Mouse (Mus musculus): ENCODE results near the gene Eme1. TPM values are rescaled to one million over a fixed set of nuclear protein-coding genes. Genes with fewer than 3 reads are reported as not detected.
A peak's percentile ranks its signal among the peaks of the same experiment; 100 is the strongest.

Gene Eme1
- polyA plus RNA-seq, 1 experiment from 2014 or later = 26.4 TPM

- no peak for ATAC-seq (ENCODE audit: insufficient number of reproducible peaks, insufficient read depth, low FRiP score, low TSS enrichment, low read depth)
These were observed 9.1 kb downstream of the Eme1 start for GRCm38 (mm10) chr11:94644461-94645219.

GRCm38 (mm10) chr11:94634431-94634830, 19.3 kb downstream of the Eme1 start:
- Histone ChIP-seq H3K9me3 (no peaks in the 10 kb centered on the region), H3K27me3 (no peaks in the 10 kb centered on the region), H3K4me1 (peaks cover 13% of the 10 kb centered on the region), H3K4me2 (no peak overlapping the region), H3K4me3 (no peak overlapping the region), H3K27ac (no peak overlapping the region), H3K9ac (no peak overlapping the region), H3K36me3 (peaks cover 77% of the 10 kb centered on the region)
- no peak for ATAC-seq (ENCODE audit: insufficient number of reproducible peaks, insufficient read depth, low FRiP score, low TSS enrichment, low read depth)
- 84% methylated on average over 5 of the region's 5 CpGs for WGBS

More at GRCm38 (mm10) chr11:94644461-94645219, 9.1 kb downstream of the Eme1 start:
- no peaks in the 10 kb centered on the region for H3K9me3 ChIP-seq
- no peak overlapping the region for H3K9ac ChIP-seq
- WGBS = 87% methylated on average over 8 of the region's 8 CpGs
- no peak overlapping the region for H3K4me3 ChIP-seq
- H3K4me1 ChIP-seq = no peaks in the 10 kb centered on the region
- no peaks in the 10 kb centered on the region for H3K27me3 ChIP-seq
- no peak overlapping the region for H3K27ac ChIP-seq
- no peak overlapping the region for H3K4me2 ChIP-seq
- H3K36me3 ChIP-seq = peaks cover 93% of the 10 kb centered on the region

GRCm38 (mm10) chr11:94632988-94633387, 20.8 kb downstream of the Eme1 start:
- Histone ChIP-seq H3K27ac (no peak overlapping the region), H3K4me3 (no peak overlapping the region), H3K36me3 (peaks cover 62% of the 10 kb centered on the region), H3K27me3 (no peaks in the 10 kb centered on the region), H3K9ac (no peak overlapping the region), H3K4me1 (peaks cover 13% of the 10 kb centered on the region), H3K4me2 (no peak overlapping the region), H3K9me3 (no peaks in the 10 kb centered on the region)
- 85% methylated on average over 8 of the region's 8 CpGs for WGBS
- no peak for ATAC-seq (ENCODE audit: insufficient number of reproducible peaks, insufficient read depth, low FRiP score, low TSS enrichment, low read depth)

- no peak overlapping the region for H3K4me2 ChIP-seq
- H3K27ac ChIP-seq = no peak overlapping the region
- H3K4me1 ChIP-seq = peaks cover 13% of the 10 kb centered on the region
- H3K9me3 ChIP-seq = no peaks in the 10 kb centered on the region
- H3K4me3 ChIP-seq = no peak overlapping the region
- 93% methylated on average over 5 of the region's 5 CpGs for WGBS
- H3K9ac ChIP-seq = no peak overlapping the region
- ATAC-seq (ENCODE audit: insufficient number of reproducible peaks, insufficient read depth, low FRiP score, low TSS enrichment, low read depth) = no peak
- peaks cover 52% of the 10 kb centered on the region for H3K36me3 ChIP-seq
- no peaks in the 10 kb centered on the region for H3K27me3 ChIP-seq
These were observed 21.8 kb downstream of the Eme1 start for GRCm38 (mm10) chr11:94631969-94632368.

GRCm38 (mm10) chr11:94630199-94631011, 23.4 kb downstream of the Eme1 start:
- 0 out of 2 replicates have a peak, but pooled peaks have one; percentile 56 for ATAC-seq (ENCODE audit: insufficient number of reproducible peaks, insufficient read depth, low FRiP score, low TSS enrichment, low read depth)
- peak overlapping the region; percentile 78 for H3K27ac ChIP-seq

GRCm38 (mm10) chr11:94629884-94630198, 23.9 kb downstream of the Eme1 start:
- peak; percentile 67 for ATAC-seq (ENCODE audit: insufficient number of reproducible peaks, insufficient read depth, low FRiP score, low TSS enrichment, low read depth)
- Histone ChIP-seq H3K27me3 (no peaks in the 10 kb centered on the region), H3K4me1 (peaks cover 13% of the 10 kb centered on the region), H3K36me3 (peaks cover 31% of the 10 kb centered on the region), H3K4me2 (peak overlapping the region; percentile 90), H3K9ac (peak overlapping the region; percentile 93), H3K9me3 (no peaks in the 10 kb centered on the region), H3K4me3 (peak overlapping the region; percentile 97), H3K27ac (peak overlapping the region; percentile 78)
- WGBS = under 1% methylated on average over 28 of the region's 28 CpGs

More at GRCm38 (mm10) chr11:94630199-94631011, 23.4 kb downstream of the Eme1 start:
- Histone ChIP-seq H3K36me3 (peaks cover 36% of the 10 kb centered on the region), H3K27me3 (no peaks in the 10 kb centered on the region), H3K9me3 (no peaks in the 10 kb centered on the region), H3K4me1 (peaks cover 13% of the 10 kb centered on the region), H3K4me2 (peak overlapping the region; percentile 90), H3K9ac (peak overlapping the region; percentile 93), H3K4me3 (peak overlapping the region; percentile 97)
- WGBS = 11% methylated on average over 26 of the region's 26 CpGs

GRCm38 (mm10) chr11:94629199-94629883, 24.4 kb downstream of the Eme1 start, which contains the start of gene Lrrc59:
Gene Lrrc59 (plus strand): TSS chr11:94629767.
- WGBS = 4% methylated on average over 41 of the region's 41 CpGs
- Histone ChIP-seq H3K9ac (peak within 1 kb of the TSS; percentile 93), H3K4me3 (peak within 1 kb of the TSS; percentile 97), H3K4me1 (peaks cover 13% of the 10 kb centered on the region), H3K27me3 (no peaks in the 10 kb centered on the region), H3K4me2 (peak within 1 kb of the TSS; percentile 90), H3K27ac (peak within 1 kb of the TSS; percentile 78), H3K9me3 (no peaks in the 10 kb centered on the region), H3K36me3 (peaks cover 26% of the 10 kb centered on the region)
- ATAC-seq (ENCODE audit: insufficient number of reproducible peaks, insufficient read depth, low FRiP score, low TSS enrichment, low read depth) = peak; percentile 92

GRCm38 (mm10) chr11:94622162-94622561, 31.6 kb downstream of the Eme1 start:
- Histone ChIP-seq H3K27me3 (no peaks in the 10 kb centered on the region), H3K27ac (no peak overlapping the region), H3K36me3 (no peaks in the 10 kb centered on the region), H3K4me2 (no peak overlapping the region), H3K4me3 (no peak overlapping the region), H3K9me3 (no peaks in the 10 kb centered on the region), H3K9ac (no peak overlapping the region), H3K4me1 (no peaks in the 10 kb centered on the region)
- WGBS = 72% methylated on average over 2 of the region's 2 CpGs
- ATAC-seq (ENCODE audit: insufficient number of reproducible peaks, insufficient read depth, low FRiP score, low TSS enrichment, low read depth) = no peak

GRCm38 (mm10) chr11:94621458-94621852, 32.3 kb downstream of the Eme1 start:
- Histone ChIP-seq H3K9ac (no peak overlapping the region), H3K9me3 (no peaks in the 10 kb centered on the region), H3K4me1 (no peaks in the 10 kb centered on the region), H3K27ac (no peak overlapping the region), H3K4me3 (no peak overlapping the region), H3K27me3 (no peaks in the 10 kb centered on the region), H3K4me2 (no peak overlapping the region), H3K36me3 (no peaks in the 10 kb centered on the region)
- no peak for ATAC-seq (ENCODE audit: insufficient number of reproducible peaks, insufficient read depth, low FRiP score, low TSS enrichment, low read depth)

GRCm38 (mm10) chr11:94620766-94621457, 32.9 kb downstream of the Eme1 start:
- H3K4me1 ChIP-seq = no peaks in the 10 kb centered on the region
- no peaks in the 10 kb centered on the region for H3K27me3 ChIP-seq
- H3K27ac ChIP-seq = no peak overlapping the region
- no peak overlapping the region for H3K4me3 ChIP-seq
- H3K9ac ChIP-seq = no peak overlapping the region
- 61% methylated on average over 6 of the region's 6 CpGs for WGBS
- H3K36me3 ChIP-seq = no peaks in the 10 kb centered on the region
- no peak for ATAC-seq (ENCODE audit: insufficient number of reproducible peaks, insufficient read depth, low FRiP score, low TSS enrichment, low read depth)
- H3K4me2 ChIP-seq = no peak overlapping the region
- H3K9me3 ChIP-seq = no peaks in the 10 kb centered on the region

- Histone ChIP-seq H3K9me3 (no peaks in the 10 kb centered on the region), H3K9ac (no peak overlapping the region), H3K4me1 (no peaks in the 10 kb centered on the region), H3K4me3 (no peak overlapping the region), H3K36me3 (no peaks in the 10 kb centered on the region), H3K4me2 (no peak overlapping the region), H3K27ac (no peak overlapping the region), H3K27me3 (peaks cover 6% of the 10 kb centered on the region; the same call in 1 of the 2 replicates)
- 90% methylated on average over 2 of the region's 2 CpGs for WGBS
- ATAC-seq (ENCODE audit: insufficient number of reproducible peaks, insufficient read depth, low FRiP score, low TSS enrichment, low read depth) = no peak
These were observed 36.1 kb downstream of the Eme1 start for GRCm38 (mm10) chr11:94617646-94618045.

Measured in embryonic facial prominence, embryonic 13.5 days (tissue).